Mouse (Mus musculus) forebrain, postnatal 0 days (tissue): Measurements from ENCODE around the gene Mastl. TPM values are rescaled to one million over a fixed set of nuclear protein-coding genes. Genes with fewer than 3 reads are reported as not detected.
A peak's percentile ranks its signal among the peaks of the same experiment; 100 is the strongest.

Experiments used
- ATAC-seq: fragments of 200-750 bp; cut with Nextera tagmentation; 2 replicates; pipeline ENCODE4 v1.8.0; 2017; ENCODE audit warnings: mild to moderate bottlenecking, moderate library complexity
- DNase-seq: peaks from one replicate; pipeline ENCODE4 v3.0.0-alpha.2; 2015
- H3K27ac ChIP-seq: fragments of 300-500 bp; sonication (generic); 2 replicates; pipeline ENCODE4 v1.5.1; 2014; ENCODE audit warnings: low read depth, mild to moderate bottlenecking, antibody characterized with exemption, low read length, moderate library complexity, mixed read lengths
- H3K27me3 ChIP-seq: fragments of 300-500 bp; sonication (generic); 2 replicates; pipeline ENCODE4 v1.6.1; 2014; ENCODE audit warnings: mild to moderate bottlenecking, low read length, mixed read lengths; ENCODE audit not compliant: insufficient read depth
- H3K36me3 ChIP-seq: fragments of 300-500 bp; sonication (generic); 2 replicates; pipeline ENCODE4 v1.6.1; 2014; ENCODE audit warnings: mild to moderate bottlenecking, moderate library complexity; ENCODE audit not compliant: insufficient read depth
- H3K4me1 ChIP-seq: fragments of 300-500 bp; sonication (generic); 2 replicates; pipeline ENCODE4 v1.6.1; 2014; ENCODE audit warnings: antibody characterized with exemption; ENCODE audit not compliant: insufficient read depth
- H3K4me2 ChIP-seq: fragments of 300-500 bp; sonication (generic); 2 replicates; pipeline ENCODE4 v1.6.1; 2014; ENCODE audit warnings: low read depth, mild to moderate bottlenecking, moderate library complexity
- H3K4me3 ChIP-seq: fragments of 300-500 bp; sonication (generic); 2 replicates; pipeline ENCODE4 v1.5.1; 2014; ENCODE audit warnings: low read depth, low read length, mixed read lengths
- H3K9ac ChIP-seq: fragments of 300-500 bp; sonication (generic); 2 replicates; pipeline ENCODE4 v1.6.1; 2014; ENCODE audit warnings: mild to moderate bottlenecking
- H3K9me3 ChIP-seq: fragments of 300-500 bp; sonication (generic); 2 replicates; pipeline ENCODE4 v1.6.1; 2016; ENCODE audit warnings: low read length
- CTCF ChIP-seq: sonication (generic); IDR thresholded peaks from 2 replicates; pipeline ENCODE4 v1.5.1; 2016; ENCODE audit warnings: antibody characterized with exemption, control low read depth, low read depth
- WGBS: fragments of 180-500 bp; shearing (Covaris S2); extraction: QIAGEN DNeasy Blood & Tissue Kit; methylation state at CpG from one replicate; pipeline ENCODE4 v1.1.7; 2014; 5-methylcytosine and 5-hydroxymethylcytosine counted together
- polyA plus RNA-seq: library from polyadenylated mRNA; unstranded; fragments of >200 nt; fragmentation: Nextera tagmentation; extraction: Ambion mirVana; gene quantifications from 2 replicates; pipeline ENCODE4 v1.2.1, GENCODE M21; 2015
- total RNA-seq: library from RNA; depleted of rRNA; stranded (reverse); fragments of >200 nt; gene quantifications from 2 replicates; pipeline ENCODE4 v1.2.3, GENCODE M21; 2014; rRNA removed

Mastl gene
- total RNA-seq, result 2.7 and 4.6 TPM in 2 replicates
- 1.5 and 1.8 TPM in 2 replicates for polyA plus RNA-seq

DNA sequence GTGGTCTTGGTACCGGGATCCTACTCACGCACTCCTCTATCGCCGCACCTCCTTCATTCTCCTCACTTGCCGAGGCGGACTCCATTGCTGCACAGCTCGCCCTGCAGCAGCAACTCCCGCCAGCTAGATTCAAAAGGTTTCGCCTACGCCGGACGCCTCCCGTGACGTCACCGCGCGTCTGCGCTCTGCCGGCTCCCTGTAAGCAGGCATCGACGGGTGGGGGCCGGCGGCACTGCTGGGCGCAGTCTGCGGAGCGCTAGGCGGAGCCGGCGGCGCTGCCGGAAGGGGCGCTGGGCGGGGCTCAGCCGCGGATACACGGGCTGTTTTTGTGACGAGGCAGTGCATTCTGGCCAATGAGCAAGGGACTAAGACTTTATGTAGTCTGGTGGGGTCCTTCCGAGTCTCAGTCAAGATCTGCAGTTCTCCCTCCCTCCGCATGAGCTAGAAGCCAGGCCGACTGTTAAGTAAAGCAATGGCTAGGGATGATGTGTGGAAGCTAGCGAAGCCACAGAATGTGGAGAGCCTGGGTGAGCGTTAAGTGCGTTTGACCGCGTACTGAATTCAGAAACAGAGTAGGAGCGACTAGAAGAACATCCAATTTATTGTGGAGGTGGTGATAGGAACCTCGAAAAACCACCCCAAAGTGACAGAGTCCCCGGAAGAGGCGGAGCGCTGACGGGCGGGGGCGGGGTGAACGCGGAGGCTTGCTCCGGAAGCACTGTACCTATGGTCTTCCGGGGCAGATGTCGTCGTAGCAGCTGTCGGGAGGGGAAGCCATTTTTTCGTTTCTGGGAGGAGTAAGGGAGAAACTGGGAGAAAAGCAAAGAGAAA is at the start of gene Mastl, which contains the start of gene Yme1l1:
Gene Mastl, minus strand, starts transcription at position 248 of the 831 bp plus-strand sequence.
Gene Yme1l1, plus strand, starts transcription at position 593 of the 831 bp plus-strand sequence.
- Histone ChIP-seq H3K4me3 (peak within 1 kb of the TSS; percentile 96), H3K4me1 (peaks cover 25% of the 10 kb centered on the region), H3K36me3 (peaks cover 4% of the 10 kb centered on the region; the same call in 1 of the 2 replicates), H3K4me2 (peak within 1 kb of the TSS; percentile 80), H3K27ac (peak within 1 kb of the TSS; percentile 98), H3K9me3 (no peaks in the 10 kb centered on the region), H3K27me3 (no peaks in the 10 kb centered on the region), H3K9ac (peak within 1 kb of the TSS; percentile 90)
- peak; percentile 99 for DNase-seq
- WGBS, result 1% methylated on average over 61 of the region's 61 CpGs
- peak; percentile 65 for TF ChIP-seq CTCF
- ATAC-seq, result peak; percentile 98

DNA sequence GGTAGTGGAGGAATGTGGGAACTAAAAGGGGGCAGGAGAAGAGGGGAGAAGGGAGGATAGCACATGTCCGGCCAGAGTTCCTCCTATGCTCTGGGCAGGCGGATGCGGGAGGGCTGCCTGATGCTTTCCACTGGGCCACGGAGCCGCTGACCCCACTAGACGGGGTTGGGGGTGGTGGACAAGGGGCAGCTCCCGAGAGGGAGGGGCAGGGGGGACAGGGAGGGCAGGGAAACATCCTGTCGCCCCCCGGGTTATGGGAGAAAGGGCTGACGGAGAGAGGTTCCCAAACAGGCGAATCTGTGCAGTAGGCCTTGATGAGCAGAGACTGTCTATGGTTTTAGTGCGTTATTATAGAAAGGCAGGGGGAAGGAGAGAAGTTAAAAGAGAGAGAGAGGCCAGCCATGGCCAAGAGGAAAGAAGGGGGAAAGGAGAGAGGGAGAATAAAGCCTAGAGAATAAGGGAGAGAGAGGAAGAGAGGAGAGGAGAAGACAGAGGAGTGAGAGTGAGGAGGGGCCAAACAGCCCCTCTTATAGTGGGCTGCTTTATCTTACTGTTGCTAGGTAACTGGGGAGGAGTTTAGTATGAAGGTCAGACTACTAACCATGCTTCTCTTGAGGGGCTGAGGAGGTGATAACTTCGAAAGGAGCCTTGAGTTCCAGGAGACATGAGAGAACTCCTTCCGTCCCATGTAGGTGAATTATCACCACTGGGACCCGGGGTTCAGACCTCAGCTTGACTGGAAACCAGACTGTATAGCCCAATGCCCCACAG is 47.3 kb upstream of the Mastl start:
- Histone ChIP-seq H3K27ac (no peak overlapping the region), H3K27me3 (no peaks in the 10 kb centered on the region), H3K4me1 (no peaks in the 10 kb centered on the region), H3K9me3 (no peaks in the 10 kb centered on the region), H3K9ac (no peak overlapping the region), H3K4me2 (no peak overlapping the region), H3K4me3 (no peak overlapping the region), H3K36me3 (peaks cover 14% of the 10 kb centered on the region; the same call in 1 of the 2 replicates)
- TF ChIP-seq CTCF, result no peak
- ATAC-seq, result no peak
- DNase-seq, result no peak
- WGBS, result 61% methylated on average over 15 of the region's 15 CpGs

GRCm38 (mm10) chr2:23201034-23201433 is 45.2 kb upstream of the Mastl start:
- H3K36me3 ChIP-seq, result peaks cover 17% of the 10 kb centered on the region; the same call in 1 of the 2 replicates
- no peak overlapping the region for H3K9ac ChIP-seq
- DNase-seq (no peak), ATAC-seq (no peak)
- H3K4me1 ChIP-seq, result no peaks in the 10 kb centered on the region
- H3K9me3 ChIP-seq, result no peaks in the 10 kb centered on the region
- no peaks in the 10 kb centered on the region for H3K27me3 ChIP-seq
- no peak overlapping the region for H3K4me2 ChIP-seq
- 80% methylated on average over 1 of the region's 1 CpGs for WGBS
- TF ChIP-seq CTCF, result no peak
- H3K4me3 ChIP-seq, result no peak overlapping the region
- no peak overlapping the region for H3K27ac ChIP-seq

DNA sequence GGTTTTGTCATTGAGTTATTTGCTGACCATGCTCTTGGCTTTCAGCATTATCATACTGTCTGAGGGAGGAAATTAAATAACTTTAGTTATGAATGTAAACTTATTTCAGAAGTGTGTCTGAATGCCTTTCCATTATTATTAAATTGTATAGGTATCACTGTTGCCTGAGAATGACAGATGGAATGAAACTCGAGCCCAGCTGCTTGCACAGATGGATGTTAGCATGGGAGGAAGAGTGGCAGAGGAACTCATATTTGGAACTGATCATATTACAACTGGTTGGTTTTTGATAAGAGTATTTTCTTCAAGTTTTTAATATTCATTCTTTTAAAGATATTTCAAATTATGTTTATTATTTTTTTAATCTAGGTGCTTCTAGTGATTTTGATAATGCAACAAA is 38.5 kb upstream of the Mastl start:
- H3K9ac ChIP-seq, result no peak overlapping the region
- ATAC-seq, result no peak
- no peaks in the 10 kb centered on the region for H3K4me1 ChIP-seq
- TF ChIP-seq CTCF, result no peak
- no peak overlapping the region for H3K4me2 ChIP-seq
- H3K36me3 ChIP-seq, result peaks cover 40% of the 10 kb centered on the region
- H3K4me3 ChIP-seq, result no peak overlapping the region
- H3K27ac ChIP-seq, result no peak overlapping the region
- no peaks in the 10 kb centered on the region for H3K27me3 ChIP-seq
- no peak for DNase-seq
- 80% methylated on average over 1 of the region's 1 CpGs for WGBS
- H3K9me3 ChIP-seq, result no peaks in the 10 kb centered on the region

- no peak overlapping the region for H3K4me2 ChIP-seq
- no peak overlapping the region for H3K27ac ChIP-seq
- peaks cover 56% of the 10 kb centered on the region for H3K36me3 ChIP-seq
- H3K9ac ChIP-seq, result no peak overlapping the region
- ATAC-seq, result no peak
- H3K27me3 ChIP-seq, result no peaks in the 10 kb centered on the region
- no peaks in the 10 kb centered on the region for H3K9me3 ChIP-seq
- 95% methylated on average over 3 of the region's 3 CpGs for WGBS
- TF ChIP-seq CTCF, result no peak
- no peaks in the 10 kb centered on the region for H3K4me1 ChIP-seq
- no peak for DNase-seq
- H3K4me3 ChIP-seq, result no peak overlapping the region
Measured at GRCm38 (mm10) chr2:23172305-23172704, 16.5 kb upstream of the Mastl start.

GRCm38 (mm10) chr2:23156608-23157081 is 821 bp upstream of the Mastl start:
- Histone ChIP-seq H3K36me3 (peaks cover 4% of the 10 kb centered on the region; the same call in 1 of the 2 replicates), H3K27ac (peak overlapping the region; percentile 98), H3K27me3 (no peaks in the 10 kb centered on the region), H3K4me1 (peaks cover 25% of the 10 kb centered on the region), H3K9ac (peak overlapping the region; percentile 90), H3K9me3 (no peaks in the 10 kb centered on the region), H3K4me3 (peak overlapping the region; percentile 96), H3K4me2 (peak overlapping the region; percentile 80)
- peak; percentile 2; the same call in 1 of the 2 replicates for ATAC-seq
- no peak for DNase-seq
- no peak for TF ChIP-seq CTCF
- under 1% methylated on average over 17 of the region's 17 CpGs for WGBS
